Mouse (Mus musculus): Measurements from ENCODE around the gene Acot1. TPM values are rescaled to one million over a fixed set of nuclear protein-coding genes. Genes with fewer than 3 reads are reported as not detected.
"Not testable (repeated sequence)": the region's sequence is repeated elsewhere in the genome, so short reads cannot be mapped to it uniquely, and the experiment has no call there.

The Acot1 gene
- 77.9 and 83.6 TPM in 2 replicates for polyA plus RNA-seq (2015; fragmentation: Nextera tagmentation; extraction: Ambion mirVana)

- 1% methylated on average over 68 of the region's 70 CpGs for WGBS
- Histone ChIP-seq H3K4me1 (replicated peaks) (peaks cover 41% of the 10 kb centered on the region), H3K4me3 (peak within 1 kb of the TSS; percentile 48), H3K4me2 (peak within 1 kb of the TSS; percentile 59), H3K27ac (peak within 1 kb of the TSS; percentile 76), H3K9ac (peak within 1 kb of the TSS; percentile 68)
- peak; percentile 93 for ATAC-seq (ENCODE audit: low FRiP score)
- H3K27me3 ChIP-seq, H3K9me3 ChIP-seq, H3K36me3 ChIP-seq: not testable (repeated sequence)
Measured at GRCm38 (mm10) chr12:84009171-84009965, at the start of gene Acot1. TSS of gene Acot1 (plus strand) at chr12:84009490.

DNA sequence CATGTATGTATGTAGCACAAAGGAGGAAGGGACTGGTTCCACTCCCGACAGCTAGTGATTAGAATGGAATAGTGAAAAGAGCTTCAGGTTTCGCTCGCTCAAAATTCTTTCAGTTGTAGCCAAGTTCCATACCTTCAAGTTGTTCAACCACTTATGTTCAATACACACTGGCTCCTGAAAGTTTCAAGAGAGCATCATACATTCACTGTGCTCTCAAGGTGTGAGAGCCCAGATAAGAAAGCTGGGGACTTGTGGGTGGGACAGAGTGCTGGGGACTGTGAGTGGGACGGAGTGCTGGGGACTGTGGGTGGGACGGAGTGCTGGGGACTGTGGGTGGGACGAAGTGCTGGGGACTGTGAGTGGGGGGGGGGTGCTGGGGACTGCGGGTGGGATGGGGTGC is 44.1 kb upstream of the Acot1 start:
- no peak overlapping the region for H3K27ac ChIP-seq
- no peaks in the 10 kb centered on the region for H3K4me1 ChIP-seq (replicated peaks)
- no peaks in the 10 kb centered on the region for H3K36me3 ChIP-seq
- no peak overlapping the region for H3K4me3 ChIP-seq
- no peaks in the 10 kb centered on the region for H3K9me3 ChIP-seq
- ATAC-seq (ENCODE audit: low FRiP score), result no peak
- H3K9ac ChIP-seq, result no peak overlapping the region
- WGBS, result 87% methylated on average over 7 of the region's 7 CpGs
- no peaks in the 10 kb centered on the region for H3K27me3 ChIP-seq
- no peak overlapping the region for H3K4me2 ChIP-seq

- H3K4me3 ChIP-seq, result no peak overlapping the region
- H3K27ac ChIP-seq, result no peak overlapping the region
- H3K9me3 ChIP-seq, result peaks cover 5% of the 10 kb centered on the region; the same call in 1 of the 2 replicates
- 79% methylated on average over 2 of the region's 2 CpGs for WGBS
- no peak overlapping the region for H3K9ac ChIP-seq
- H3K4me2 ChIP-seq, result no peak overlapping the region
- H3K4me1 ChIP-seq (replicated peaks), result no peaks in the 10 kb centered on the region
- H3K36me3 ChIP-seq, result no peaks in the 10 kb centered on the region
- ATAC-seq (ENCODE audit: low FRiP score), result no peak
- no peaks in the 10 kb centered on the region for H3K27me3 ChIP-seq
Measured at GRCm38 (mm10) chr12:83972117-83972516, 37.2 kb upstream of the Acot1 start.

GRCm38 (mm10) chr12:83978862-83979261 is 30.4 kb upstream of the Acot1 start:
- H3K4me1 ChIP-seq (replicated peaks), result no peaks in the 10 kb centered on the region
- no peaks in the 10 kb centered on the region for H3K36me3 ChIP-seq
- H3K27me3 ChIP-seq, result no peaks in the 10 kb centered on the region
- no peak overlapping the region for H3K9ac ChIP-seq
- H3K4me2 ChIP-seq, result no peak overlapping the region
- ATAC-seq (ENCODE audit: low FRiP score), result no peak
- H3K27ac ChIP-seq, result no peak overlapping the region
- peaks cover 5% of the 10 kb centered on the region; the same call in 1 of the 2 replicates for H3K9me3 ChIP-seq
- 90% methylated on average over 6 of the region's 6 CpGs for WGBS
- no peak overlapping the region for H3K4me3 ChIP-seq

DNA sequence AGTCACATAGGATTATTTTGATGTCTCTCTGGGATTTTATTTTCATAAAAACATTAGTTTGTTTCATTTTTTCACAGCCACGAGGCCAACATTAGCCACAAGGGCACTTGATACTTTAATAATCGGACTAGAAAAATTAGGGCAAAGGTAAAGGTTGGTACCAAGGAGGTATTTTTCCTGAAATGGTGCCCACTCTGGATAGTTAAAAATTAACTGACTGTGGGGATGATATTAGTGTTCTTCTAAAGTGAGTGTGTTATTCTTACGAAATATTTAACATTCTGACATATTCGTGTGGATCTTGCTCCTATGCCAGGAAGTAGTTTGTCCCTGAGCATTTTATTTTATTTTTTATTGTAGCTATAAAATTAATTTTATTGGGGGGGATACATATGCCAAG is 27.7 kb upstream of the Acot1 start:
- no peak overlapping the region for H3K9ac ChIP-seq
- H3K4me2 ChIP-seq, result no peak overlapping the region
- no peak for ATAC-seq (ENCODE audit: low FRiP score)
- H3K27ac ChIP-seq, result no peak overlapping the region
- H3K4me3 ChIP-seq, result no peak overlapping the region
- no peaks in the 10 kb centered on the region for H3K27me3 ChIP-seq
- 93% methylated on average over 4 of the region's 4 CpGs for WGBS
- H3K4me1 ChIP-seq (replicated peaks), result no peaks in the 10 kb centered on the region
- no peaks in the 10 kb centered on the region for H3K9me3 ChIP-seq
- H3K36me3 ChIP-seq, result no peaks in the 10 kb centered on the region

GRCm38 (mm10) chr12:83984752-83985151 is 24.5 kb upstream of the Acot1 start, which contains the start of gene Heatr4:
TSS of gene Heatr4 (minus strand) at chr12:83984852.
- 75% methylated on average over 4 of the region's 4 CpGs for WGBS
- Histone ChIP-seq H3K9ac (no peak within 1 kb of the TSS), H3K27ac (no peak within 1 kb of the TSS), H3K36me3 (no peaks in the 10 kb centered on the region), H3K9me3 (no peaks in the 10 kb centered on the region), H3K27me3 (no peaks in the 10 kb centered on the region), H3K4me1 (replicated peaks) (peaks cover 8% of the 10 kb centered on the region), H3K4me3 (no peak within 1 kb of the TSS), H3K4me2 (no peak within 1 kb of the TSS)
- no peak for ATAC-seq (ENCODE audit: low FRiP score)

DNA sequence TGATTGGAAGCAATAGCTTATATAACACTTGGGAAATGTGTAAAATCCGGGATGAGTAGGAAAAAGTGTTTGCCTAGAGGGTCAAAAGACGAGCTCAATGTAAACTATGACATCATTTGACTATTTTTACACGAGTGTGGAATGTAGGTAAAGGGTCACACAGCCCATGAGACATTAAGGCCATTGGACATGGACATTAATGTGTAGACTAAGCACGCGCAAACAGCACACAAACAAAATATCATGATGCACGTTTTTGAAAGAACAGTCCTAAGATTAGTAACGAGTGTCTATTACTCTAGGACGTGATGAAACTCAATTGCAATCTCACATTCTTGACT is 22.1 kb upstream of the Acot1 start:
- Histone ChIP-seq H3K27me3 (no peaks in the 10 kb centered on the region), H3K9ac (peak overlapping the region; percentile 83), H3K27ac (peak overlapping the region; percentile 94), H3K4me1 (replicated peaks) (peaks cover 8% of the 10 kb centered on the region), H3K4me3 (peak overlapping the region; percentile 60), H3K36me3 (no peaks in the 10 kb centered on the region), H3K9me3 (no peaks in the 10 kb centered on the region), H3K4me2 (peak overlapping the region; percentile 60)
- 39% methylated on average over 8 of the region's 8 CpGs for WGBS
- no peak for ATAC-seq (ENCODE audit: low FRiP score)

- Histone ChIP-seq H3K36me3 (no peaks in the 10 kb centered on the region), H3K9ac (peak within 1 kb of the TSS; percentile 83), H3K27me3 (no peaks in the 10 kb centered on the region), H3K9me3 (no peaks in the 10 kb centered on the region), H3K4me3 (peak within 1 kb of the TSS; percentile 60), H3K4me2 (peak within 1 kb of the TSS; percentile 60), H3K27ac (peak within 1 kb of the TSS; percentile 94), H3K4me1 (replicated peaks) (peaks cover 8% of the 10 kb centered on the region)
- ATAC-seq (ENCODE audit: low FRiP score), result peak; percentile 94
- 1% methylated on average over 80 of the region's 80 CpGs for WGBS
Measured at GRCm38 (mm10) chr12:83987583-83988441, 21.5 kb upstream of the Acot1 start, which contains the start of gene Acot2. TSS of gene Acot2 (plus strand) at chr12:83987861.

GRCm38 (mm10) chr12:83988483-83988882 is 20.8 kb upstream of the Acot1 start:
- peak overlapping the region; percentile 60 for H3K4me2 ChIP-seq
- WGBS, result 76% methylated on average over 4 of the region's 4 CpGs
- peak; percentile 8; the same call in 1 of the 2 replicates for ATAC-seq (ENCODE audit: low FRiP score)
- peaks cover 4% of the 10 kb centered on the region; the same call in 1 of the 2 replicates for H3K36me3 ChIP-seq
- no peaks in the 10 kb centered on the region for H3K27me3 ChIP-seq
- H3K9ac ChIP-seq, result peak overlapping the region; percentile 83
- peak overlapping the region; percentile 94 for H3K27ac ChIP-seq
- H3K9me3 ChIP-seq, result no peaks in the 10 kb centered on the region
- H3K4me3 ChIP-seq, result peak overlapping the region; percentile 60
- H3K4me1 ChIP-seq (replicated peaks), result peaks cover 8% of the 10 kb centered on the region

DNA sequence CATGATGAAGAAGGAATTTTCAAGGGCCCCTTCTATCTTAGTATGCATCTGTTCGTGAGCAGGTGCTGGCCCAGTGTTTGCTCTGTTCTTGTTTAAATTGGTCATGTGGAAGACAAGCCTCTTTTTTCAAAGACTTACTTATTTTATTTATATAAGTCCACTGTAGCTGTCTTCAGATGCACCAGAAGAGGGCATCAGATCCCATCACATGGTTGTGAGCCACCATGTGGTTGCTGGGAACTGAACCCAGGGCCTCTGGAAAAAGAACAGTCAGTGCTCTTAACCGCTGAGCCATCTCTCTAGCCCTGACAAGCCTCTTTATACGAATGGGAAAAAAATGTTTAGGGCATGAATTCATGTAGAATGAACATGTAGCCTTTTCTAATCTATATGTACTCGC is 19.9 kb upstream of the Acot1 start:
- Histone ChIP-seq H3K27me3 (no peaks in the 10 kb centered on the region), H3K4me3 (no peak overlapping the region)
- WGBS, result 97% methylated on average over 4 of the region's 4 CpGs

GRCm38 (mm10) chr12:83997221-83997620 is 12.1 kb upstream of the Acot1 start:
- Histone ChIP-seq H3K27ac (no peak overlapping the region), H3K4me3 (no peak overlapping the region), H3K4me2 (no peak overlapping the region), H3K27me3 (no peaks in the 10 kb centered on the region), H3K4me1 (replicated peaks) (0 out of 2 replicates have a peak, but pooled peaks cover 4% of the 10 kb centered on the region), H3K36me3 (peaks cover 12% of the 10 kb centered on the region), H3K9me3 (no peaks in the 10 kb centered on the region), H3K9ac (no peak overlapping the region)
- 71% methylated on average over 2 of the region's 2 CpGs for WGBS
- ATAC-seq (ENCODE audit: low FRiP score), result no peak

More for the DNA sequence above, 19.9 kb upstream of the Acot1 start:
- peaks cover 7% of the 10 kb centered on the region for H3K36me3 ChIP-seq
- no peak for ATAC-seq (ENCODE audit: low FRiP score)
- no peak overlapping the region for H3K9ac ChIP-seq
- no peaks in the 10 kb centered on the region for H3K9me3 ChIP-seq
- H3K4me1 ChIP-seq (replicated peaks), result peaks cover 8% of the 10 kb centered on the region
- H3K27ac ChIP-seq, result no peak overlapping the region
- no peak overlapping the region for H3K4me2 ChIP-seq

DNA sequence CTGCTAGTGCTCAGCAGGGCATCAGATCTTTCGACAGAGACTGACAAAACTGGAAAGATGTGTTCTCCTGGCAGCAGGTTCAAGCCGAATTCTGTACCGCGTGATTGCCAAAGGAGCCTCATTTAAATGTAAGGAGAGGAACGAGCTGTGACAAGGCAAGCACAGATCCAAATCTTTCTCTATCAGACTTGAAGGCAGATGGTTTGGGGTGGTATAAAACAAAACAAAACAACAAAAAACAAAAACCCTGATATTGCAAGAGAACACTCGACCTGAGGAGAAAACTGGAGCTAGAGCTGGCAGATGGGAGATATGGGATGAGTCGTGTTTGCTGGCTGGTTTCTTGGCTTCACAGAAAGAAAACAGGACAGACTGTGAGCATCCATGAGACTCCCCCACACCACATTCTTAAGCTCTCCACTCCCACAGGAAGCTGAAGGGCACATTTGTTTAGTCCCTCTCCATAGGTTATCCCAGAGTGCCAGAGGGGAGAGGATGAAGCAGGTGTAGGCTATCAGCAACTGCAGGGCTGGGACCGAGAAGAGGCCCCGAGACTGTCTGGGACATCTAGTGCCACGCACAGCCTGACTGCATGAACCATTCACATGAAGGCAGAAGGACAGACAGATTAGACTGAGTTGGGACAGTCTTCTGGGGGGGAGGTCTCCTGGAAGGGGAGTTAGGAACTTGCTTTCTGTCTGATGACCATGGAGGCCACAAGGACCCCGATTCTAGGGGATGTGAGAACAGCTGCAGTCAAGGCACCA is 10.8 kb upstream of the Acot1 start:
- H3K36me3 ChIP-seq, result peaks cover 8% of the 10 kb centered on the region
- 62% methylated on average over 11 of the region's 11 CpGs for WGBS
- no peak for ATAC-seq (ENCODE audit: low FRiP score)
- no peaks in the 10 kb centered on the region for H3K27me3 ChIP-seq
- H3K4me1 ChIP-seq (replicated peaks), result 0 out of 2 replicates have a peak, but pooled peaks cover 4% of the 10 kb centered on the region
- no peak overlapping the region for H3K4me3 ChIP-seq
- H3K9me3 ChIP-seq, result no peaks in the 10 kb centered on the region
- H3K9ac ChIP-seq, result no peak overlapping the region
- no peak overlapping the region for H3K27ac ChIP-seq
- no peak overlapping the region for H3K4me2 ChIP-seq

Data from hindbrain, embryonic 13.5 days (tissue).